Mouse (Mus musculus) frontal cortex, postnatal 10 days (tissue): ENCODE data around the gene Casq2.
A peak's percentile ranks its signal among the peaks of the same experiment; 100 is the strongest.

Source experiments
- DNase-seq, 2 experiments: peaks; one replicate each; pipeline ENCODE4 v3.0.0; 2022; ENCODE audit warnings: low spot score in 2 of 2, mixed read lengths in 1 of 2

Gene Casq2

GRCm38 (mm10) chr3:102164911-102165310 is 78.7 kb downstream of the Casq2 start:
- DNase-seq: no peak

GRCm38 (mm10) chr3:102165536-102166286 is 79.5 kb downstream of the Casq2 start:
- no peak for DNase-seq

GRCm38 (mm10) chr3:102166287-102166620 is 80.0 kb downstream of the Casq2 start:
- DNase-seq: no peak

- no peak for DNase-seq
Observed at GRCm38 (mm10) chr3:102166794-102167193, 80.6 kb downstream of the Casq2 start.

GRCm38 (mm10) chr3:102167555-102168210 is 81.5 kb downstream of the Casq2 start:
- DNase-seq: no peak

- DNase-seq: peak; percentile 90 to 91
Observed at GRCm38 (mm10) chr3:102169197-102169905, 83.1 kb downstream of the Casq2 start.

GRCm38 (mm10) chr3:102174118-102174865 is 88.1 kb downstream of the Casq2 start:
- DNase-seq: no peak

- no peak for DNase-seq
Observed at GRCm38 (mm10) chr3:102175701-102176100, 89.5 kb downstream of the Casq2 start.

GRCm38 (mm10) chr3:102176116-102176515 is 89.9 kb downstream of the Casq2 start:
- no peak for DNase-seq

- no peak for DNase-seq
Observed at GRCm38 (mm10) chr3:102177837-102178615, 91.8 kb downstream of the Casq2 start.

GRCm38 (mm10) chr3:102179869-102180268 is 93.7 kb downstream of the Casq2 start:
- no peak for DNase-seq

GRCm38 (mm10) chr3:102180746-102181145 is 94.5 kb downstream of the Casq2 start:
- no peak for DNase-seq

- DNase-seq: no peak
Observed at GRCm38 (mm10) chr3:102181191-102181590, 95.0 kb downstream of the Casq2 start.

GRCm38 (mm10) chr3:102182601-102183000 is 96.4 kb downstream of the Casq2 start:
- DNase-seq: no peak

GRCm38 (mm10) chr3:102184721-102185120 is 98.5 kb downstream of the Casq2 start:
- no peak for DNase-seq

GRCm38 (mm10) chr3:102187401-102187800 is 101.2 kb downstream of the Casq2 start:
- no peak for DNase-seq

GRCm38 (mm10) chr3:102188972-102189371 is 102.8 kb downstream of the Casq2 start:
- DNase-seq: no peak

- DNase-seq: no peak
Observed at GRCm38 (mm10) chr3:102190015-102190414, 103.8 kb downstream of the Casq2 start.

- DNase-seq: no peak
Observed at GRCm38 (mm10) chr3:102190642-102191041, 104.4 kb downstream of the Casq2 start.

GRCm38 (mm10) chr3:102191575-102191974 is 105.4 kb downstream of the Casq2 start:
- no peak for DNase-seq

- no peak for DNase-seq
Observed at GRCm38 (mm10) chr3:102192621-102193020, 106.4 kb downstream of the Casq2 start.
